Mouse (Mus musculus) hindbrain, postnatal 0 days (tissue): ENCODE results near the gene Abraxas1. TPM values are rescaled to one million over a fixed set of nuclear protein-coding genes. Genes with fewer than 3 reads are reported as not detected.

ENCODE experiments used
- ATAC-seq: fragments of 200-750 bp; cut with Nextera tagmentation; 2 replicates; pipeline ENCODE4 v1.8.0; 2017; ENCODE audit warnings: mild to moderate bottlenecking, moderate TSS enrichment, moderate library complexity
- DNase-seq: peaks from one replicate; pipeline ENCODE4 v3.0.0-alpha.2; 2015; ENCODE audit warnings: low spot score
- H3K27ac ChIP-seq: fragments of 300-500 bp; sonication (generic); 2 replicates; pipeline ENCODE4 v1.5.1; 2014; ENCODE audit warnings: mild to moderate bottlenecking
- H3K27me3 ChIP-seq: fragments of 300-500 bp; sonication (generic); 2 replicates; pipeline ENCODE4 v1.6.1; 2014; ENCODE audit warnings: low read length, mixed read lengths; ENCODE audit not compliant: insufficient read depth
- H3K36me3 ChIP-seq: fragments of 300-500 bp; sonication (generic); 2 replicates; pipeline ENCODE4 v1.6.1; 2014; ENCODE audit warnings: low read length, mixed read lengths; ENCODE audit not compliant: insufficient read depth
- H3K4me1 ChIP-seq: fragments of 300-500 bp; sonication (generic); 2 replicates; pipeline ENCODE4 v1.6.1; 2014; ENCODE audit warnings: antibody characterized with exemption, low read length, mixed read lengths; ENCODE audit not compliant: insufficient read depth
- H3K4me2 ChIP-seq: fragments of 300-500 bp; sonication (generic); 2 replicates; pipeline ENCODE4 v1.6.1; 2014; ENCODE audit warnings: low read depth, mild to moderate bottlenecking, low read length, moderate library complexity, mixed read lengths
- H3K4me3 ChIP-seq: fragments of 300-500 bp; sonication (generic); 2 replicates; pipeline ENCODE4 v1.5.1; 2014; ENCODE audit warnings: low read length
- H3K9ac ChIP-seq: fragments of 300-500 bp; sonication (generic); replicated peaks from 2 replicates; pipeline ENCODE4 v1.6.1; 2014; ENCODE audit warnings: mild to moderate bottlenecking, low read length, moderate library complexity, mixed read lengths
- H3K9me3 ChIP-seq: fragments of 300-500 bp; sonication (generic); 2 replicates; pipeline ENCODE4 v1.6.1; 2016; ENCODE audit warnings: low read length, mixed read lengths
- CTCF ChIP-seq: IDR thresholded peaks from 2 replicates; pipeline ENCODE4 v1.5.1; 2016; ENCODE audit warnings: antibody characterized with exemption, control low read depth, low read depth
- WGBS: fragments of 180-500 bp; shearing (Covaris S2); extraction: QIAGEN DNeasy Blood & Tissue Kit; methylation state at CpG from one replicate; pipeline ENCODE4 v1.1.7; 2014; 5-methylcytosine and 5-hydroxymethylcytosine counted together
- polyA plus RNA-seq: library from polyadenylated mRNA; unstranded; fragments of >200 nt; fragmentation: Nextera tagmentation; extraction: Ambion mirVana; gene quantifications from 2 replicates; pipeline ENCODE4 v1.2.1, GENCODE M21; 2015
- total RNA-seq: library from RNA; depleted of rRNA; stranded (reverse); fragments of >200 nt; gene quantifications from 2 replicates; pipeline ENCODE4 v1.2.3, GENCODE M21; 2014; rRNA removed

Abraxas1 gene
- total RNA-seq (4.7 and 6.9 TPM in 2 replicates), polyA plus RNA-seq (10.7 and 11.4 TPM in 2 replicates)

DNA sequence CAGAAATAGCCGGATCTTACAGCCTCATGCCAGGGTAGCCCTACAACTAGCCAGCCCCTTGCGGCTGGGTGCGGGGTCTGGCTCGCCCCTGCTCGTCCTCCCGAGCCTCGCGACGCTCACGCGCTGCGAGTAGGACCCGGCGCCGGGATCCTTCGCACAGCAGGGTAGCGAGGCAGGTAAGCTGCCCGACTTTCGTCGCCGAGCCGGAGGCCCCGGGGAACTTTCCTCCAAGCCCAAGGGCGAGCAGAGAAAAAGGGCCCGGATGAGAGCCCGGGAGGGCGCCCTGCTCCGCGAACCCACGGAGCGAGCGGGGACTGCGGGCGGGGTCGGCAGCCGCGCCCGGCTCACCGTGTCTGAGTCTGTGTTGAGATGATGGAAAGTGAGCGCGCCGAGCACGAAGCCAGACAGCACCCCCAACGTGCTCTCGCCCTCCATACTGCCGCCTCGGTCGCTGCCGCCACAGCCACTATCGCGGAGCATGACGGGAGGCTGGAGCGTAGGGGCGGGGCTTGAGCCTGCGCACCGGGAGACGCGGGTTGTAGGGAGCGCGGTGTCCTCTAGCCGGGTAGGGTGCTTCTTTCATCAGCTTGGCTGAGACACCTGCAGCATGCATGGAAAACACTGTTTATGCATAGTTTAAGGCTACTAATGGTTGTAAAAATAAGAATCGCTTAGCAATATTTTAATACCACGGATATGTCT, at the start of gene Abraxas1:
TSS of gene Abraxas1 (minus strand) at position 483 of the 702 bp plus-strand sequence.
- Histone ChIP-seq H3K4me2 (peak within 1 kb of the TSS; percentile 92), H3K36me3 (0 out of 2 replicates have a peak, but pooled peaks cover 5% of the 10 kb centered on the region), H3K9ac (peak within 1 kb of the TSS; percentile 95), H3K27ac (peak within 1 kb of the TSS; percentile 78), H3K9me3 (no peaks in the 10 kb centered on the region), H3K4me1 (no peaks in the 10 kb centered on the region), H3K4me3 (peak within 1 kb of the TSS; percentile 86), H3K27me3 (no peaks in the 10 kb centered on the region)
- WGBS: under 1% methylated on average over 63 of the region's 63 CpGs
- TF ChIP-seq CTCF: peak; percentile 38
- ATAC-seq: peak; percentile 96
- DNase-seq: peak; percentile 89

DNA sequence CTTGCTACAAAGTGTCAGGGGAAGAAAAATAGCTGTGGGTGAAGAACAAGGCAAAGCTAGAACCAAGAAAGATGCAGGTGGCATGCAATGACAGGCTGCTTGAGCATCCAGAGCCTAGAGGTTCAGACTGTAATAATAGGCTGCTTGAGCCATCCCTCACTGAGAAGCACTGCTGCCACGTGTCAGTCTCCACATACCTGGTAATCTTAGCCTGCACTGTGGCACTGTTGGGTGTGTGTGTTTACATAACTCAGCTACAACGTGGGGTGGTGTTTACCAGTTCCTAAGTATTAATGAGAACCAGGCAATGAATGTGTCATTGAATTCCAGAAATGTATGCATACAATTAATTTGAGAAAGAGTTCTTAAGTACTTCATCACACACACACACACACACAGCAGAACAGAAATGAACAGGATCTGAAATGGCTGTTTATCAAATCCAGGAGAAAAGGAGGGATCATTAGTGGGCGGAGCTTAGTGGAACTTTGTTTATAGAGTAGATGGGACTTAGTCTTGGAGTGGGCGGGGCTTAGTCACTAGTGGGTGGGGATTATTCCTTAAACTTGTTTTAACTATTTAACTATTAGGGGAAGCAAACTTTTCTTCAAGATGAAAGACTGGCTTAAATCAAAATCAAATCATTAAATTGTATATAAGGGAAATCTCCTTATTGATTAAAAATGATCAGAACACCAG, 48.6 kb upstream of the Abraxas1 start:
- 81% methylated on average over 4 of the region's 4 CpGs for WGBS
- TF ChIP-seq CTCF: no peak
- no peak for ATAC-seq

GRCm38 (mm10) chr5:100866183-100866582, 45.4 kb upstream of the Abraxas1 start:
- WGBS: 49% methylated on average over 2 of the region's 2 CpGs
- no peak for DNase-seq

More for the DNA sequence above, 48.6 kb upstream of the Abraxas1 start:
- Histone ChIP-seq H3K4me1 (no peaks in the 10 kb centered on the region), H3K9ac (no peak overlapping the region), H3K27me3 (no peaks in the 10 kb centered on the region), H3K9me3 (no peaks in the 10 kb centered on the region), H3K36me3 (no peaks in the 10 kb centered on the region), H3K4me2 (no peak overlapping the region), H3K27ac (no peak overlapping the region), H3K4me3 (no peak overlapping the region)
- DNase-seq: no peak

DNA sequence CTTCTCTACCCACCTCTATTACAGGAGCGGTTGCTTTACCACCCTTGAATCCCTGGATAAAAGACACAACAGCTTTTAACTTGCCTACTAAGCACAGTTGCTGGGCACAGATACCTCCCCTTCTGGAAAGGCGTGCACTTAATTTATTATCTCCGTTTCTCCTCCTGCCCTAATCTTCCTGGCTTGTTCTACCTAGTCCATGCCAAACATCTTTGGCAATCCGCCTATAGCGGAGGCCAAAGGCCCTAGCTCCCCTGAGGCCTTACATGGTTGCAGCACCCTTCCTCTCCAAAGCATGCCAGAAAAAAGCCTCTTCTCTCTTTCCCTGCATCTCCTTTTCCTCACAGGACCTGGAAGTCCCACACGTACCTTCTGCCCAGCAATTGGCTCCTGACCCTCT, 43.7 kb upstream of the Abraxas1 start:
- H3K27ac ChIP-seq: no peak overlapping the region
- 71% methylated on average over 6 of the region's 6 CpGs for WGBS
- no peaks in the 10 kb centered on the region for H3K27me3 ChIP-seq
- no peaks in the 10 kb centered on the region for H3K4me1 ChIP-seq
- H3K4me2 ChIP-seq: no peak overlapping the region
- ATAC-seq (no peak), DNase-seq (no peak)
- H3K9ac ChIP-seq: no peak overlapping the region
- H3K36me3 ChIP-seq: no peaks in the 10 kb centered on the region
- H3K4me3 ChIP-seq: no peak overlapping the region
- no peaks in the 10 kb centered on the region for H3K9me3 ChIP-seq
- no peak for TF ChIP-seq CTCF

More at GRCm38 (mm10) chr5:100866183-100866582, 45.4 kb upstream of the Abraxas1 start:
- no peaks in the 10 kb centered on the region for H3K27me3 ChIP-seq
- H3K4me2 ChIP-seq: no peak overlapping the region
- no peak for ATAC-seq
- no peaks in the 10 kb centered on the region for H3K9me3 ChIP-seq
- no peak overlapping the region for H3K4me3 ChIP-seq
- H3K36me3 ChIP-seq: no peaks in the 10 kb centered on the region
- no peaks in the 10 kb centered on the region for H3K4me1 ChIP-seq
- H3K27ac ChIP-seq: no peak overlapping the region
- no peak for TF ChIP-seq CTCF
- no peak overlapping the region for H3K9ac ChIP-seq

GRCm38 (mm10) chr5:100863091-100863490, 42.3 kb upstream of the Abraxas1 start:
- 68% methylated on average over 2 of the region's 2 CpGs for WGBS

GRCm38 (mm10) chr5:100861811-100862210, 41.0 kb upstream of the Abraxas1 start:
- TF ChIP-seq CTCF: no peak
- WGBS: 86% methylated on average over 7 of the region's 7 CpGs
- Histone ChIP-seq H3K4me1 (no peaks in the 10 kb centered on the region), H3K4me2 (no peak overlapping the region), H3K9me3 (no peaks in the 10 kb centered on the region), H3K27me3 (no peaks in the 10 kb centered on the region), H3K4me3 (no peak overlapping the region), H3K36me3 (no peaks in the 10 kb centered on the region), H3K9ac (no peak overlapping the region), H3K27ac (no peak overlapping the region)
- ATAC-seq: no peak
- no peak for DNase-seq

More at GRCm38 (mm10) chr5:100863091-100863490, 42.3 kb upstream of the Abraxas1 start:
- no peaks in the 10 kb centered on the region for H3K27me3 ChIP-seq
- H3K9ac ChIP-seq: no peak overlapping the region
- ATAC-seq (no peak), DNase-seq (no peak)
- TF ChIP-seq CTCF: no peak
- no peaks in the 10 kb centered on the region for H3K9me3 ChIP-seq
- no peak overlapping the region for H3K27ac ChIP-seq
- no peaks in the 10 kb centered on the region for H3K4me1 ChIP-seq
- H3K4me3 ChIP-seq: no peak overlapping the region
- H3K4me2 ChIP-seq: no peak overlapping the region
- H3K36me3 ChIP-seq: no peaks in the 10 kb centered on the region
